ENCODE assay signal across 12 mouse cellular contexts in the genomic region with DNA sequence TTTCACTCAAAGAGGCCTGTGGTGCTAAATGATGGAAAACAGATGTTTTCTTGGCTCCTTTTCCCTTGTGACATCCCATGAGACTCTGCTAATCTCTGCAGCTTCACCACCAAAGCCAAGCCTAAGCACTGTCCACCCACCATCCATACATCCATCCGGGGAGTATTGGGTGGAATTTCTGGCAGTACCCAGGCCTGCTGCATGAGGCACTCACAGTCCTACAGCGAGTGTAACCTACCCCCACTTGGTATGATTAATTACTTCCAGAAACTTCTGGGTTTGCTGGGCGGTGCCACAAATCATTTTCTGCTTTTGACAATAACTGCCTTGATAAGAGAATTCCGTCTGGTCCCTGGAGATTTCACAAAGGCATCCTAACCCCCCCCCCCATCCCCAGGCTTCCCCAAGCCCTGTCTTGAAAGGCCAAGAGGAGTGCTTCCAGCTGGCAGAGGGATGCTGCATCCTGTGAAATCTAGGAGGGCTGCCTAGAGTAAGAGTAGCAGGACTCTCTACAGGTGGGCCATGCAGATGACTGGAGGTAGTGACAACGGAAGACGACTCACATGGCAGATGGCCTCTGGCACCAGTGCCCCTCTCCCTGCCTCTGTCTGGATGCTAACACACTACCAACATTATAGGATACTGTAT. TPM values are rescaled to one million over a fixed set of nuclear protein-coding genes. Genes with fewer than 3 reads are reported as not detected.
DNase-seq lines count a peak whose midpoint lies in the region; ATAC-seq and TF ChIP-seq lines count a peak whose summit lies in the region.
"Had no signal": no experiment of that assay in that cellular context is flagged by ENCODE, and none has a peak within 500 bp of the region (broad histone marks: within the 10 kb centered on the region; RNA-seq: fewer than 3 reads in every experiment).

No protein-coding gene starts in this region.

- DNase-seq in lung, embryonic 14.5 days: peak; percentile 72
- DNase-seq in lung, postnatal 4 days: no peak
- no peak for DNase-seq in stomach, postnatal 0 days (ENCODE audit: low spot score)
- no peak for DNase-seq in thymus, postnatal 14 days
- DNase-seq: adrenal gland, postnatal 10 days; cerebellum, postnatal 25 days; thymus, postnatal 36 days had no signal

- no peak overlapping the region for H3K9ac ChIP-seq in lung, embryonic 14.5 days
- H3K9ac ChIP-seq in embryonic facial prominence, embryonic 13.5 days: no peak overlapping the region
- H3K9ac ChIP-seq in kidney, embryonic 16.5 days (replicated peaks; ENCODE audit: low read length): no peak overlapping the region
- no peak overlapping the region for H3K9ac ChIP-seq in stomach, postnatal 0 days (ENCODE audit: low read length)
- H3K9ac ChIP-seq in hindbrain, embryonic 13.5 days: no peak overlapping the region
- H3K9ac ChIP-seq: hindbrain, embryonic 15.5 days; limb, embryonic 15.5 days had no signal

- H3K4me2 ChIP-seq in lung, embryonic 14.5 days: no peak overlapping the region
- H3K4me2 ChIP-seq in embryonic facial prominence, embryonic 13.5 days: no peak overlapping the region
- H3K4me2 ChIP-seq in kidney, embryonic 16.5 days (replicated peaks; ENCODE audit: low read depth, low read length): no peak overlapping the region
- no peak overlapping the region for H3K4me2 ChIP-seq in stomach, postnatal 0 days (replicated peaks; ENCODE audit: low read depth)
- H3K4me2 ChIP-seq in hindbrain, embryonic 13.5 days: no peak overlapping the region
- H3K4me2 ChIP-seq: hindbrain, embryonic 15.5 days; limb, embryonic 15.5 days had no signal

- H3K4me1 ChIP-seq in lung, embryonic 14.5 days (ENCODE audit: insufficient read depth): peaks cover 4% of the 10 kb centered on the region
- peaks cover 27% of the 10 kb centered on the region for H3K4me1 ChIP-seq in embryonic facial prominence, embryonic 13.5 days
- H3K4me1 ChIP-seq in kidney, embryonic 16.5 days (ENCODE audit: insufficient read depth, low read length): peaks cover 5% of the 10 kb centered on the region; the same call in 1 of the 2 replicates
- H3K4me1 ChIP-seq in stomach, postnatal 0 days (replicated peaks; ENCODE audit: control insufficient read depth, insufficient read depth): no peaks in the 10 kb centered on the region
- H3K4me1 ChIP-seq in hindbrain, embryonic 13.5 days (replicated peaks): peaks cover 16% of the 10 kb centered on the region

- ATAC-seq in lung, embryonic 14.5 days (ENCODE audit: insufficient read depth): peak; percentile 82
- ATAC-seq in embryonic facial prominence, embryonic 13.5 days (ENCODE audit: insufficient number of reproducible peaks, insufficient read depth, low FRiP score, low TSS enrichment, low read depth): peak; percentile 69; the same call in 1 of the 2 replicates
- peak; percentile 79 for ATAC-seq in kidney, embryonic 16.5 days (ENCODE audit: low FRiP score, low TSS enrichment)
- ATAC-seq in stomach, postnatal 0 days (ENCODE audit: low FRiP score, low TSS enrichment): 0 out of 2 replicates have a peak, but pooled peaks have one; percentile 42
- ATAC-seq in hindbrain, embryonic 13.5 days (ENCODE audit: low FRiP score): no peak

- WGBS in lung, embryonic 14.5 days: 44% methylated on average over 6 of the region's 6 CpGs
- 34% methylated on average over 6 of the region's 6 CpGs for WGBS in embryonic facial prominence, embryonic 13.5 days
- 64% methylated on average over 6 of the region's 6 CpGs for WGBS in kidney, embryonic 16.5 days
- WGBS in stomach, postnatal 0 days: 50% methylated on average over 6 of the region's 6 CpGs
- WGBS in hindbrain, embryonic 13.5 days: 72% methylated on average over 6 of the region's 6 CpGs

- no peaks in the 10 kb centered on the region for H3K27me3 ChIP-seq in lung, embryonic 14.5 days (ENCODE audit: insufficient read depth, low read length)
- H3K27me3 ChIP-seq in embryonic facial prominence, embryonic 13.5 days: no peaks in the 10 kb centered on the region
- H3K27me3 ChIP-seq in kidney, embryonic 16.5 days (ENCODE audit: insufficient read depth, low read length): no peaks in the 10 kb centered on the region; the same call in 1 of the 2 replicates
- H3K27me3 ChIP-seq in stomach, postnatal 0 days (ENCODE audit: control insufficient read depth, insufficient read depth, low read length): no peaks in the 10 kb centered on the region
- H3K27me3 ChIP-seq in hindbrain, embryonic 13.5 days: no peaks in the 10 kb centered on the region
- H3K27me3 ChIP-seq: hindbrain, embryonic 15.5 days; limb, embryonic 15.5 days had no signal

- H3K36me3 ChIP-seq in lung, embryonic 14.5 days (ENCODE audit: insufficient read depth): no peaks in the 10 kb centered on the region
- no peaks in the 10 kb centered on the region for H3K36me3 ChIP-seq in embryonic facial prominence, embryonic 13.5 days
- no peaks in the 10 kb centered on the region for H3K36me3 ChIP-seq in kidney, embryonic 16.5 days (ENCODE audit: insufficient read depth, low read length)
- no peaks in the 10 kb centered on the region for H3K36me3 ChIP-seq in stomach, postnatal 0 days (ENCODE audit: control insufficient read depth, insufficient read depth, low read length)
- H3K36me3 ChIP-seq in hindbrain, embryonic 13.5 days: no peaks in the 10 kb centered on the region
- H3K36me3 ChIP-seq: hindbrain, embryonic 15.5 days; limb, embryonic 15.5 days had no signal

- TF ChIP-seq EP300 in stomach, postnatal 0 days (optimal IDR thresholded peaks at IDR 0.05): no peak

- TF ChIP-seq CTCF in lung, embryonic 14.5 days (IDR thresholded peaks at IDR 0.05; ENCODE audit: low read depth): no peak
- no peak for TF ChIP-seq CTCF in stomach, postnatal 0 days (IDR thresholded peaks at IDR 0.05; ENCODE audit: low read depth)

- H3K9me3 ChIP-seq in lung, embryonic 14.5 days (ENCODE audit: low read depth, low read length): no peaks in the 10 kb centered on the region
- H3K9me3 ChIP-seq in embryonic facial prominence, embryonic 13.5 days: no peaks in the 10 kb centered on the region
- no peaks in the 10 kb centered on the region for H3K9me3 ChIP-seq in kidney, embryonic 16.5 days (ENCODE audit: low read length)
- no peaks in the 10 kb centered on the region for H3K9me3 ChIP-seq in stomach, postnatal 0 days (ENCODE audit: control insufficient read depth, low read length)
- H3K9me3 ChIP-seq in hindbrain, embryonic 13.5 days: no peaks in the 10 kb centered on the region
- H3K9me3 ChIP-seq: hindbrain, embryonic 15.5 days; limb, embryonic 15.5 days had no signal

- H3K27ac ChIP-seq in lung, embryonic 14.5 days (ENCODE audit: low read depth): no peak overlapping the region
- H3K27ac ChIP-seq in embryonic facial prominence, embryonic 13.5 days: no peak overlapping the region
- H3K27ac ChIP-seq in kidney, embryonic 16.5 days (ENCODE audit: low read length): 0 out of 2 replicates have a peak overlapping the region, but pooled peaks have one; percentile 16
- H3K27ac ChIP-seq in stomach, postnatal 0 days (replicated peaks): no peak overlapping the region
- H3K27ac ChIP-seq in hindbrain, embryonic 13.5 days: no peak overlapping the region
- H3K27ac ChIP-seq: hindbrain, embryonic 15.5 days; limb, embryonic 15.5 days had no signal

- no peak overlapping the region for H3K4me3 ChIP-seq in lung, embryonic 14.5 days (ENCODE audit: low read depth, low read length)
- H3K4me3 ChIP-seq in embryonic facial prominence, embryonic 13.5 days: no peak overlapping the region
- no peak overlapping the region for H3K4me3 ChIP-seq in kidney, embryonic 16.5 days (ENCODE audit: low read length)
- no peak overlapping the region for H3K4me3 ChIP-seq in stomach, postnatal 0 days (ENCODE audit: low read depth, low read length)
- no peak overlapping the region for H3K4me3 ChIP-seq in hindbrain, embryonic 13.5 days
- H3K4me3 ChIP-seq: hindbrain, embryonic 15.5 days; limb, embryonic 15.5 days had no signal

RNA-seq across cellular contexts. Expression of a gene that starts 31.1 kb away (rescaled TPM):
- 7.6 and 8.1 TPM in 2 replicates for polyA plus RNA-seq in lung, embryonic 14.5 days (2014; fragmentation: Nextera tagmentation; extraction: Ambion mirVana)
- 5.7 and 6.6 TPM in 2 replicates for polyA plus RNA-seq in embryonic facial prominence, embryonic 13.5 days (2015; fragmentation: Nextera tagmentation; extraction: Ambion mirVana)
- polyA plus RNA-seq in kidney, embryonic 16.5 days (2015; fragmentation: Nextera tagmentation; extraction: Ambion mirVana): 6.7 and 7.3 TPM in 2 replicates
- 1.8 and 2.2 TPM in 2 replicates for polyA plus RNA-seq in stomach, postnatal 0 days (2015; fragmentation: Nextera tagmentation; extraction: Ambion mirVana)
- 7.0 and 8.0 TPM in 2 replicates for polyA plus RNA-seq in hindbrain, embryonic 13.5 days (2015; fragmentation: Nextera tagmentation; extraction: Ambion mirVana)
